Comparison of ENCODE assay signal across 8 mouse cellular contexts in genomic region chr2:57123991-57124840, GRCm38 (mm10). TPM values are rescaled to one million over a fixed set of nuclear protein-coding genes. Genes with fewer than 3 reads are reported as not detected.
DNase-seq lines count a peak whose midpoint lies in the region; ATAC-seq and TF ChIP-seq lines count a peak whose summit lies in the region.

Gene Nr4a2 (minus strand): TSS chr2:57124003.

- peak within 1 kb of the TSS; percentile 99 for H3K4me2 ChIP-seq in forebrain, postnatal 0 days (ENCODE audit: low read depth)

- peak within 1 kb of the TSS; percentile 63 for H3K9ac ChIP-seq in forebrain, postnatal 0 days

- peak; percentile 89 for ATAC-seq in forebrain, postnatal 0 days

- peak; percentile 92 for DNase-seq in MN1 (ENCODE audit: low spot score)
- peak; percentile 85 to 96 for DNase-seq in cerebellum, adult 18-20 months
- DNase-seq in forebrain, postnatal 0 days: peak; percentile 69
- peak; percentile 79 for DNase-seq in hindbrain, embryonic 10.5 days (ENCODE audit: low spot score)
- DNase-seq in layer of hippocampus, postnatal 14 days (ENCODE audit: low spot score in 2 of 2): peak; percentile 39 to 46
- DNase-seq in lung, postnatal 25 days (ENCODE audit: low spot score): peak; percentile 88
- peak; percentile 84 for DNase-seq in retina, embryonic 14.5 days (ENCODE audit: low spot score)
- DNase-seq in urinary bladder, postnatal 25 days (ENCODE audit: low spot score): peak; percentile 89

- H3K36me3 ChIP-seq in forebrain, postnatal 0 days (ENCODE audit: insufficient read depth): no peaks in the 10 kb centered on the region
- no peaks in the 10 kb centered on the region for H3K36me3 ChIP-seq in hindbrain, embryonic 10.5 days

- TF ChIP-seq CTCF in forebrain, postnatal 0 days (IDR thresholded peaks at IDR 0.05; ENCODE audit: low read depth): no peak

- H3K27ac ChIP-seq in forebrain, postnatal 0 days (ENCODE audit: low read depth, low read length): 0 out of 2 replicates have a peak within 1 kb of the TSS, but pooled peaks have one; percentile 35
- H3K27ac ChIP-seq in hindbrain, embryonic 10.5 days: peak within 1 kb of the TSS; percentile 98

- 11% methylated on average over 39 of the region's 69 CpGs for WGBS in forebrain, postnatal 0 days
- WGBS in hindbrain, embryonic 10.5 days: 5% methylated on average over 68 of the region's 69 CpGs

- no peaks in the 10 kb centered on the region; the same call in 1 of the 2 replicates for H3K27me3 ChIP-seq in forebrain, postnatal 0 days (ENCODE audit: insufficient read depth, low read length)
- H3K27me3 ChIP-seq in hindbrain, embryonic 10.5 days (ENCODE audit: insufficient read depth, poor library complexity, severe bottlenecking): peaks cover 19% of the 10 kb centered on the region

- H3K9me3 ChIP-seq in forebrain, postnatal 0 days (ENCODE audit: low read length): no peaks in the 10 kb centered on the region
- H3K9me3 ChIP-seq in hindbrain, embryonic 10.5 days: no peaks in the 10 kb centered on the region

- peak within 1 kb of the TSS; percentile 82 for H3K4me3 ChIP-seq in forebrain, postnatal 0 days (ENCODE audit: low read depth, low read length)
- peak within 1 kb of the TSS; percentile 91 for H3K4me3 ChIP-seq in hindbrain, embryonic 10.5 days

- H3K4me1 ChIP-seq in forebrain, postnatal 0 days (ENCODE audit: insufficient read depth): no peaks in the 10 kb centered on the region; the same call in 1 of the 2 replicates
- peaks cover 23% of the 10 kb centered on the region for H3K4me1 ChIP-seq in hindbrain, embryonic 10.5 days (replicated peaks)

RNA-seq across cellular contexts. Expression of gene Nr4a2, which starts in this region (rescaled TPM):
- total RNA-seq in forebrain, postnatal 0 days (2014; rRNA removed): 26.4 and 30.6 TPM in 2 replicates
- 25.1 and 59.4 TPM in 2 replicates for polyA plus RNA-seq in forebrain, postnatal 0 days (2015; fragmentation: Nextera tagmentation; extraction: Ambion mirVana)
- 6.0 and 9.6 TPM in 2 replicates for polyA plus RNA-seq in hindbrain, embryonic 10.5 days (2016; fragmentation: Nextera tagmentation; extraction: Ambion mirVana)
- 10 to 100 TPM; 29.7 to 41.7 TPM for total RNA-seq in layer of hippocampus, postnatal 14 days (2021)

Comparison
In these comparisons a context has a peak if more than half of its experiments do, and no peak if none do; other contexts are left out.
1. Peak in every context shown above with its lines: DNase-seq, ATAC-seq, H3K4me3 ChIP-seq and H3K27ac ChIP-seq.